Mouse (Mus musculus) liver, embryonic 16.5 days (tissue): Measurements from ENCODE around the gene Gsk3b. TPM values are rescaled to one million over a fixed set of nuclear protein-coding genes. Genes with fewer than 3 reads are reported as not detected.
"Not testable (repeated sequence)": the region's sequence is repeated elsewhere in the genome, so short reads cannot be mapped to it uniquely, and the experiment has no call there.

Experiments used
- ATAC-seq: fragments of 200-750 bp; cut with Nextera tagmentation; 2 replicates; pipeline ENCODE4 v1.8.0; 2017; ENCODE audit warnings: low read depth, mild to moderate bottlenecking, moderate number of reproducible peaks, moderate library complexity
- H3K27ac ChIP-seq: fragments of 300-500 bp; sonication (generic); 2 replicates; pipeline ENCODE4 v1.5.1; 2014; ENCODE audit warnings: mild to moderate bottlenecking, low read length
- H3K27me3 ChIP-seq: fragments of 300-500 bp; sonication (generic); 2 replicates; pipeline ENCODE4 v1.6.1; 2014; ENCODE audit warnings: low read depth, low read length, mixed read lengths; ENCODE audit not compliant: control insufficient read depth, insufficient read depth
- H3K36me3 ChIP-seq: fragments of 300-500 bp; sonication (generic); 2 replicates; pipeline ENCODE4 v1.6.1; 2014; ENCODE audit warnings: mild to moderate bottlenecking; ENCODE audit not compliant: control insufficient read depth, insufficient read depth
- H3K4me1 ChIP-seq: fragments of 300-500 bp; sonication (generic); 2 replicates; pipeline ENCODE4 v1.6.1; 2014; ENCODE audit warnings: low read depth, low read length, mixed read lengths; ENCODE audit not compliant: control insufficient read depth
- H3K4me2 ChIP-seq: fragments of 300-500 bp; sonication (generic); 2 replicates; pipeline ENCODE4 v1.6.1; 2014; ENCODE audit warnings: low read depth, low read length, mixed read lengths
- H3K4me3 ChIP-seq: fragments of 300-500 bp; sonication (generic); 2 replicates; pipeline ENCODE4 v1.5.1; 2014; ENCODE audit warnings: low read depth, mild to moderate bottlenecking, low read length
- H3K9ac ChIP-seq: fragments of 300-500 bp; sonication (generic); 2 replicates; pipeline ENCODE4 v1.6.1; 2014; ENCODE audit warnings: low read depth, low read length
- H3K9me3 ChIP-seq: fragments of 300-500 bp; sonication (generic); replicated peaks from 2 replicates; pipeline ENCODE4 v1.6.1; 2016; ENCODE audit warnings: low read length; ENCODE audit not compliant: control insufficient read depth
- WGBS: fragments of 180-500 bp; shearing (Covaris S2); extraction: QIAGEN DNeasy Blood & Tissue Kit; methylation state at CpG from one replicate; pipeline ENCODE4 v1.1.7; 2014; ENCODE audit not compliant: insufficient replicate concordance; 5-methylcytosine and 5-hydroxymethylcytosine counted together
- polyA plus RNA-seq: library from polyadenylated mRNA; unstranded; fragments of >200 nt; fragmentation: Nextera tagmentation; extraction: Ambion mirVana; gene quantifications from 2 replicates; pipeline ENCODE4 v1.2.1, GENCODE M21; 2015

Gene Gsk3b
- polyA plus RNA-seq, result 9.1 and 9.5 TPM in 2 replicates

- Histone ChIP-seq H3K9me3 (no peaks in the 10 kb centered on the region), H3K27ac (peak within 1 kb of the TSS; percentile 98), H3K36me3 (no peaks in the 10 kb centered on the region), H3K4me2 (peak within 1 kb of the TSS; percentile 99), H3K4me3 (peak within 1 kb of the TSS; percentile 76), H3K4me1 (peaks cover 24% of the 10 kb centered on the region), H3K9ac (peak within 1 kb of the TSS; percentile 91), H3K27me3 (no peaks in the 10 kb centered on the region)
- peak; percentile 89 for ATAC-seq
- WGBS, result under 1% methylated on average over 66 of the region's 69 CpGs
Observed at GRCm38 (mm10) chr16:38088629-38089446, at the start of gene Gsk3b. Gene Gsk3b (plus strand): TSS chr16:38089001.

GRCm38 (mm10) chr16:38042160-38042559 is 46.6 kb upstream of the Gsk3b start:
- WGBS, result 78% methylated on average over 1 of the region's 1 CpGs
- no peak overlapping the region for H3K27ac ChIP-seq
- ATAC-seq, result no peak
- H3K4me1 ChIP-seq, result no peaks in the 10 kb centered on the region
- no peaks in the 10 kb centered on the region for H3K9me3 ChIP-seq
- H3K4me2 ChIP-seq, result no peak overlapping the region
- no peaks in the 10 kb centered on the region for H3K36me3 ChIP-seq
- H3K9ac ChIP-seq, result no peak overlapping the region
- no peak overlapping the region for H3K4me3 ChIP-seq
- H3K27me3 ChIP-seq, result no peaks in the 10 kb centered on the region

GRCm38 (mm10) chr16:38044551-38044950 is 44.2 kb upstream of the Gsk3b start:
- no peaks in the 10 kb centered on the region for H3K27me3 ChIP-seq
- no peak overlapping the region for H3K27ac ChIP-seq
- 68% methylated on average over 5 of the region's 5 CpGs for WGBS
- no peak overlapping the region for H3K9ac ChIP-seq
- ATAC-seq, result no peak
- H3K9me3 ChIP-seq, result no peaks in the 10 kb centered on the region
- no peak overlapping the region for H3K4me2 ChIP-seq
- no peaks in the 10 kb centered on the region for H3K36me3 ChIP-seq
- H3K4me3 ChIP-seq, result no peak overlapping the region
- H3K4me1 ChIP-seq, result no peaks in the 10 kb centered on the region

DNA sequence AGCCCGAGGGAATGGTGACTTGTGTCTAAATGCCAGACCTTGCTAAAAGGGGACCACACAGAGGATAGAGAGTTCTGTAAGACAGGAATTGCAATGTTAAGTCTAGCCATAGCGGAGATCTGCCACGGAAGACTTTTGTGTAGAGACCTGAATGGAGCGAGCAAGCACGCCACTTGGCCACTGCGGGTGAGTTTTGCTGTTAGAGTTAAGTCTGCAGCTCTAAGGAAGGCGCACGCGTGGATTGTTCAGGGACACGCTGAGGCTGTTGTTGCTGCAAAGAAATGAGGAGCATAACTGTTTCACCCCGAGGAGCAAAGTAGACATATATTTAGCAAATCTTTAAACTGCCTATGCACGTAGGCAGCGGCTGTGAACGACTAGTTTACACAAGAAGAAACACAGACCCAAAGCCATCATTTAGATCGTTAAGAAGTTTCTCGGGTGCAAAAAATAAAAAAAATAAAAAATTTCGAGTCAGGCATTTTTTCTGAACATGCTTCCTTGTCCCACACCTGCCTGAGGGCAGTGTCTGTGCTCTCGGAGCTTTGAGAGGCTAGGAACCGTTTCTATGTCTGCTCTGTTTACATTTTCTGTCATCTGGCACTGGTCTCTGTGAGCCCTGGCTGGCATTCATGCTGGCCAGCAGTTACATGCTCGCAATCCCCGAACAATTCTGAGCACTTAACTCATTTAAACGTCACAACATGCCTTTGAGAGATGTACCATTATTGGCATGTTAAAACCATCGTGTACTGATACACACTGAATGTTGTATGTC is 40.8 kb upstream of the Gsk3b start:
- Histone ChIP-seq H3K9ac (no peak overlapping the region), H3K27ac (no peak overlapping the region), H3K9me3 (no peaks in the 10 kb centered on the region), H3K4me1 (no peaks in the 10 kb centered on the region), H3K4me3 (no peak overlapping the region), H3K27me3 (no peaks in the 10 kb centered on the region), H3K4me2 (no peak overlapping the region), H3K36me3 (no peaks in the 10 kb centered on the region)
- 62% methylated on average over 23 of the region's 23 CpGs for WGBS
- ATAC-seq, result no peak

DNA sequence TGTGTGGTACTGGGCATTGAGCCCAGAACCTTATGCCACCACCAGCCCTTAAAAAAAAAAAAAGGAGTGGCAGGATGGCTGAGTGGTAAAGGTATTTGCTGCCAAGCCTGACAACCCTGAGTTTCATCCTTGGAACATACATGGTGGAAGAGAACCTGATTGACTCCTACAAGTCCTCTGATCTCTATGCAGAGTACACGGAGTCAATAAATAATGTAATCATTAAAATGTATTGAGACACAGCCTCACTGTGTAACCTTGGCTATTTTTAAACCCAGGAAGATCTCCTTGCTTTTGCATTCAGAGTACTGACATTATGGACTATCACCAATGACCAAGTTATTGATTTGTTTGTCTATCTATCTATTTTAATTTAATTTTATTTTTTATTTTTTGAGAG is 30.9 kb upstream of the Gsk3b start:
- Histone ChIP-seq H3K9ac (no peak overlapping the region), H3K9me3 (no peaks in the 10 kb centered on the region), H3K4me3 (no peak overlapping the region), H3K4me2 (no peak overlapping the region), H3K36me3 (no peaks in the 10 kb centered on the region), H3K27ac (no peak overlapping the region), H3K27me3 (no peaks in the 10 kb centered on the region), H3K4me1 (no peaks in the 10 kb centered on the region)
- no peak for ATAC-seq
- 69% methylated on average over 1 of the region's 1 CpGs for WGBS

DNA sequence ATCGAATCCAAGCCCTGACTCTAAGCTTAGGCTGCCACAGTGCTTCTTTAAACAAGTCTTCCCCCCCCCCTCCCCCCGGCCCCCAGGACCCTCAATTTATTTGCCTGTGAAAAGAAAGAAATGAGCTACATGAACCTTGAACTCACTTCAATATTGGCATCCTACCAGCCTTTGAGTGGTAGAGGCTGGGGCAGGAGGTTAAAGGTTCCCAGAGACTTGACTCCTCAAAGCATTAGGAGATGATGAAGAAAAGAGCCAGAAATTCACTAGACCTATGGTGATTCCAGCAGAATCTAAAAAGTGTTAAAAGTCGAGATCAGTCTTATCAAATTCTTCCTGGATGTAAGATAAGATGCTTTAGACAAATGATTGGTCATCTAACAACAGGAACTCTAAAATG is 30.0 kb upstream of the Gsk3b start:
- ATAC-seq, result no peak
- WGBS, result 39% methylated on average over 3 of the region's 3 CpGs
- H3K9me3 ChIP-seq, result no peaks in the 10 kb centered on the region

GRCm38 (mm10) chr16:38059631-38060030 is 29.2 kb upstream of the Gsk3b start:
- H3K27me3 ChIP-seq, result no peaks in the 10 kb centered on the region
- 62% methylated on average over 4 of the region's 4 CpGs for WGBS
- H3K4me2 ChIP-seq, result no peak overlapping the region
- H3K9ac ChIP-seq, result no peak overlapping the region
- ATAC-seq, result no peak
- H3K4me1 ChIP-seq, result no peaks in the 10 kb centered on the region
- H3K36me3 ChIP-seq, result no peaks in the 10 kb centered on the region
- H3K9me3 ChIP-seq, result no peaks in the 10 kb centered on the region
- H3K27ac ChIP-seq, result no peak overlapping the region
- no peak overlapping the region for H3K4me3 ChIP-seq

More for the DNA sequence above, 30.0 kb upstream of the Gsk3b start:
- no peak overlapping the region for H3K4me3 ChIP-seq
- H3K36me3 ChIP-seq, result no peaks in the 10 kb centered on the region
- no peaks in the 10 kb centered on the region for H3K27me3 ChIP-seq
- H3K9ac ChIP-seq, result no peak overlapping the region
- H3K4me2 ChIP-seq, result no peak overlapping the region
- H3K4me1 ChIP-seq, result no peaks in the 10 kb centered on the region
- no peak overlapping the region for H3K27ac ChIP-seq

DNA sequence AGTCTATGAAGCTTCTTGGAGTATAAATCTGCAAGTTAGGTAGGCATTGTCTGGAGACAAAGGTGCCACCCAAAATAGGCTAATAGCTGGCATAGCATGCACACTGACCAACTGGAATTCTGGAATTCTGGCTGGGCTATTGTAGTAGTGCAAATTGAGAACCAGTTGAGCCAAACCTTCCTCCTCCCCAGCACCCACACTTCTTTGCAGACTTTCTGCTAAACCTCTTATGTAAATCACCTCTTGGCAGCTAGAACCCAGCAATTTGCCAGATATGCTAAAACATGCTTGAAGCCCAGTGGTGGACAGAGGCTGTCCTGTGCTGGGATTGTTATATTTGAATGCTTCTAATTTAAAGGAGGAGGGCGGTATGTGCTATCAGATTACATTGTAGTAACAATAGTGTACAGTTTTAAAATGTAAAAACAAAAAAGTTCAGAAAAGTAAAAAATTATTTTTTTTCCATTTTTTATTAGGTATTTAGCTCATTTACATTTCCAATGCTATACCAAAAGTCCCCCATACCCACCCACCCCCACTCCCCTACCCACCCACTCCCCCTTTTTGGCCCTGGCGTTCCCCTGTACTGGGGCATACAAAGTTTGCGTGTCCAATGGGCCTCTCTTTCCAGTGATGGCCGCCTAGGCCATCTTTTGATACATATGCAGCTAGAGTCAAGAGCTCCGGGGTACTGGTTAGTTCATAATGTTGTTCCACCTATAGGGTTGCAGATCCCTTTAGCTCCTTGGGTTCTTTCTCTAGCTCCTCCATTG is 14.8 kb upstream of the Gsk3b start:
- H3K27me3 ChIP-seq, H3K36me3 ChIP-seq, H3K9me3 ChIP-seq, H3K4me3 ChIP-seq, H3K4me2 ChIP-seq, H3K4me1 ChIP-seq, ATAC-seq, H3K27ac ChIP-seq, H3K9ac ChIP-seq: not testable (repeated sequence)
- WGBS, result 75% methylated on average over 1 of the region's 5 CpGs
